Mouse (Mus musculus) liver, postnatal 0 days (tissue): ENCODE measurements around the gene Rce1.

ENCODE experiments used
- CTCF ChIP-seq: sonication (generic); IDR thresholded peaks from 2 replicates; pipeline ENCODE4 v1.5.1; 2016; ENCODE audit warnings: antibody characterized with exemption, low read depth
- EP300 ChIP-seq: IDR thresholded peaks from 2 replicates; pipeline ENCODE4 v1.6.1; 2016; ENCODE audit warnings: antibody characterized with exemption, low read depth, mild to moderate bottlenecking

DNA sequence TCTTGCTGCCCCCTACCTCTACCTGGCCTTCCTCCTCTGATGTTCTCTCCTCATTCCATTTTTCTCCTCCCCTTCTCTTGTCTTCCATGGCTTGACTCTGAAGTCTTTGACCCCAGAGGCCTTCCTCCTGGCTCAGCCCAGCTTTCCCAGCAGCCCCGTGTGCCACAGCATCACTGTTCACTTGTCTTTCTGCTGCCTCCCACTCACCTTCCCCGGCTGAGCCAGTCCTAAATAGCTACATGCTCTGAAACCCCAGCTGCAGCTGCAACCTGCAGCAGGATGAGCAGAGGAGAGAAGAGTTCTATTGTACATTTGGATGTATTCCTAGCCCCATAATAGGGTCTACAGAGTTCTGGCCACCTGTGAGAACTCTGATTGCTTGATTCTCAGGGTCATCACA is 38.0 kb downstream of the Rce1 start:
- TF ChIP-seq CTCF (no peak), EP300 (no peak)
